Mouse (Mus musculus) kidney, adult 2 months (tissue): Measurements from ENCODE around the gene Gfod2. TPM values are rescaled to one million over a fixed set of nuclear protein-coding genes. Genes with fewer than 3 reads are reported as not detected.

Experiments used
- DNase-seq: peaks from one replicate; pipeline ENCODE4 v3.0.0; 2021
- H3K27ac ChIP-seq: fragments of 200-500 bp; 2 replicates; pipeline ENCODE4 v1.5.1; 2012; ENCODE audit warnings: low read depth, low read length, control low read depth, inconsistent platforms; ENCODE audit not compliant: insufficient read depth
- H3K27me3 ChIP-seq: fragments of 200-500 bp; replicated peaks from 2 replicates; pipeline ENCODE4 v1.6.1; 2012; ENCODE audit warnings: mild to moderate bottlenecking, moderate library complexity, low read length, inconsistent platforms; ENCODE audit not compliant: control insufficient read depth, insufficient read depth
- H3K36me3 ChIP-seq: fragments of 200-500 bp; 2 replicates; pipeline ENCODE4 v1.6.1; 2012; ENCODE audit warnings: mild to moderate bottlenecking, moderate library complexity, low read length, inconsistent platforms; ENCODE audit not compliant: control insufficient read depth, insufficient read depth
- H3K4me1 ChIP-seq: fragments of 200-500 bp; 2 replicates; pipeline ENCODE4 v1.6.1; 2011; ENCODE audit warnings: low read length; ENCODE audit not compliant: control insufficient read depth, insufficient read depth
- H3K4me3 ChIP-seq: fragments of 200-500 bp; 2 replicates; pipeline ENCODE4 v1.5.1; 2011; ENCODE audit warnings: mild to moderate bottlenecking, low read depth, low read length, control low read depth; ENCODE audit not compliant: insufficient read depth
- CTCF ChIP-seq: fragments of 200-500 bp; conservative IDR thresholded peaks from 2 replicates; pipeline ENCODE4 v1.5.1; 2011; ENCODE audit warnings: low read depth, mild to moderate bottlenecking, control low read depth, low read length, moderate library complexity, mixed read lengths; ENCODE audit not compliant: insufficient read depth, insufficient read length
- POLR2A ChIP-seq: fragments of 200-500 bp; IDR thresholded peaks from one replicate; pipeline ENCODE4 v1.6.1; 2011; ENCODE audit warnings: low read depth, low read length, control low read depth
- WGBS: fragments of 180-500 bp; shearing (Covaris S2); methylation state at CpG from one replicate; pipeline ENCODE4 v1.1.7; 2018; 5-methylcytosine and 5-hydroxymethylcytosine counted together
- polyA plus RNA-seq: library from polyadenylated mRNA; depleted of rRNA; stranded (reverse); fragments of >200 nt; gene quantifications from 2 replicates; pipeline ENCODE4 v1.2.3, GENCODE M21; 2012

Gene Gfod2
- polyA plus RNA-seq, 1 experiment = 7.5 TPM

GRCm38 (mm10) chr8:105704146-105704812 is 54.2 kb downstream of the Gfod2 start:
- TF ChIP-seq POLR2A = no peak
- TF ChIP-seq CTCF = no peak
- H3K27me3 ChIP-seq = no peaks in the 10 kb centered on the region
- WGBS = 94% methylated on average over 34 of the region's 34 CpGs
- no peaks in the 10 kb centered on the region for H3K36me3 ChIP-seq
- DNase-seq = no peak
- no peak overlapping the region for H3K27ac ChIP-seq
- H3K4me3 ChIP-seq = no peak overlapping the region
- peaks cover 7% of the 10 kb centered on the region for H3K4me1 ChIP-seq

GRCm38 (mm10) chr8:105702731-105703415 is 55.6 kb downstream of the Gfod2 start:
- no peak for DNase-seq

GRCm38 (mm10) chr8:105702001-105702401 is 56.5 kb downstream of the Gfod2 start:
- TF ChIP-seq POLR2A = no peak
- TF ChIP-seq CTCF = no peak
- H3K4me3 ChIP-seq = peak overlapping the region; percentile 82; the same call in 1 of the 2 replicates
- 45% methylated on average over 18 of the region's 18 CpGs for WGBS
- no peaks in the 10 kb centered on the region; the same call in 1 of the 2 replicates for H3K36me3 ChIP-seq
- no peak overlapping the region for H3K27ac ChIP-seq
- peaks cover 4% of the 10 kb centered on the region for H3K4me1 ChIP-seq
- DNase-seq = no peak
- no peaks in the 10 kb centered on the region for H3K27me3 ChIP-seq

More at GRCm38 (mm10) chr8:105702731-105703415, 55.6 kb downstream of the Gfod2 start:
- no peak overlapping the region for H3K4me3 ChIP-seq
- no peak for TF ChIP-seq POLR2A
- TF ChIP-seq CTCF = no peak
- H3K36me3 ChIP-seq = no peaks in the 10 kb centered on the region
- no peaks in the 10 kb centered on the region for H3K27me3 ChIP-seq
- no peak overlapping the region for H3K27ac ChIP-seq
- H3K4me1 ChIP-seq = peaks cover 7% of the 10 kb centered on the region
- WGBS = 94% methylated on average over 24 of the region's 24 CpGs

GRCm38 (mm10) chr8:105700966-105701824 is 57.3 kb downstream of the Gfod2 start, which contains the start of the genes Acd and Pard6a:
Gene Acd (minus strand): TSS chr8:105701102.
Gene Pard6a (plus strand): TSS chr8:105701148.
- Histone ChIP-seq H3K4me1 (peaks cover 4% of the 10 kb centered on the region), H3K27ac (peak within 1 kb of the TSS; percentile 93), H3K4me3 (peak within 1 kb of the TSS; percentile 82), H3K36me3 (no peaks in the 10 kb centered on the region; the same call in 1 of the 2 replicates), H3K27me3 (no peaks in the 10 kb centered on the region)
- TF ChIP-seq POLR2A (no peak), CTCF (no peak)
- DNase-seq = peak; percentile 97
- WGBS = under 1% methylated on average over 60 of the region's 60 CpGs

GRCm38 (mm10) chr8:105700566-105700965 is 57.9 kb downstream of the Gfod2 start:
- H3K4me1 ChIP-seq = peaks cover 4% of the 10 kb centered on the region
- H3K36me3 ChIP-seq = no peaks in the 10 kb centered on the region; the same call in 1 of the 2 replicates
- DNase-seq = peak; percentile 70
- peak overlapping the region; percentile 82 for H3K4me3 ChIP-seq
- TF ChIP-seq POLR2A (no peak), CTCF (no peak)
- 0% methylated on average over 21 of the region's 21 CpGs for WGBS
- H3K27me3 ChIP-seq = no peaks in the 10 kb centered on the region
- peak overlapping the region; percentile 93 for H3K27ac ChIP-seq

GRCm38 (mm10) chr8:105699488-105700215 is 58.8 kb downstream of the Gfod2 start:
- DNase-seq = no peak
- Histone ChIP-seq H3K27me3 (no peaks in the 10 kb centered on the region), H3K27ac (no peak overlapping the region), H3K36me3 (no peaks in the 10 kb centered on the region; the same call in 1 of the 2 replicates), H3K4me3 (no peak overlapping the region), H3K4me1 (peaks cover 4% of the 10 kb centered on the region)
- TF ChIP-seq CTCF (no peak), POLR2A (no peak)
- 87% methylated on average over 11 of the region's 11 CpGs for WGBS
